Mouse (Mus musculus) adrenal gland, adult 2 months (tissue): Measurements from ENCODE around the gene Prr18. TPM values are rescaled to one million over a fixed set of nuclear protein-coding genes. Genes with fewer than 3 reads are reported as not detected.

ENCODE experiments used
- DNase-seq: peaks from one replicate; pipeline ENCODE4 v3.0.0; 2021
- polyA plus RNA-seq: library from polyadenylated mRNA; depleted of rRNA; stranded (reverse); fragments of >200 nt; gene quantifications from 2 replicates; pipeline ENCODE4 v1.2.3, GENCODE M21; 2012
- total RNA-seq, 2 experiments: library from RNA; stranded (reverse); gene quantifications; 2 replicates each; pipeline ENCODE4 v1.2.3; 2021

Prr18 gene
- total and polyA plus RNA-seq, 3 experiments: 0.14 to 0.49 (median 0.25) TPM

- peak; percentile 44 for DNase-seq
Observed at GRCm38 (mm10) chr17:8340407-8341359, 3.4 kb downstream of the Prr18 start.

GRCm38 (mm10) chr17:8341360-8341963 lies 4.2 kb downstream of the Prr18 start:
- DNase-seq: no peak

GRCm38 (mm10) chr17:8342706-8343105 lies 5.4 kb downstream of the Prr18 start:
- no peak for DNase-seq

- DNase-seq: peak; percentile 23
Observed at GRCm38 (mm10) chr17:8343416-8343815, 6.2 kb downstream of the Prr18 start.

GRCm38 (mm10) chr17:8347765-8348285 lies 10.6 kb downstream of the Prr18 start:
- DNase-seq: no peak

GRCm38 (mm10) chr17:8348941-8349340 lies 11.7 kb downstream of the Prr18 start:
- no peak for DNase-seq

- DNase-seq: no peak
Observed at GRCm38 (mm10) chr17:8351088-8351487, 13.8 kb downstream of the Prr18 start.

GRCm38 (mm10) chr17:8355692-8356091 lies 18.4 kb downstream of the Prr18 start, which contains the start of gene T2:
TSS of gene T2 (plus strand) at chr17:8355992.
- DNase-seq: no peak

- DNase-seq: no peak
Observed at GRCm38 (mm10) chr17:8357498-8357897, 20.2 kb downstream of the Prr18 start.

- no peak for DNase-seq
Observed at GRCm38 (mm10) chr17:8360876-8361275, 23.6 kb downstream of the Prr18 start.

GRCm38 (mm10) chr17:8361281-8362103 lies 24.2 kb downstream of the Prr18 start:
- no peak for DNase-seq

- DNase-seq: no peak
Observed at GRCm38 (mm10) chr17:8367514-8368480, 30.5 kb downstream of the Prr18 start.

GRCm38 (mm10) chr17:8368570-8368969 lies 31.3 kb downstream of the Prr18 start:
- DNase-seq: no peak

GRCm38 (mm10) chr17:8369171-8369570 lies 31.9 kb downstream of the Prr18 start:
- no peak for DNase-seq

- no peak for DNase-seq
Observed at GRCm38 (mm10) chr17:8370634-8371229, 33.5 kb downstream of the Prr18 start.

- DNase-seq: peak; percentile 37
Observed at GRCm38 (mm10) chr17:8371834-8372233, 34.6 kb downstream of the Prr18 start.

GRCm38 (mm10) chr17:8372286-8373046 lies 35.2 kb downstream of the Prr18 start:
- DNase-seq: peak; percentile 75

GRCm38 (mm10) chr17:8377298-8377697 lies 40.0 kb downstream of the Prr18 start:
- DNase-seq: no peak

- DNase-seq: no peak
Observed at GRCm38 (mm10) chr17:8385441-8385840, 48.2 kb downstream of the Prr18 start.

GRCm38 (mm10) chr17:8388463-8388862 lies 51.2 kb downstream of the Prr18 start:
- no peak for DNase-seq
